Mouse (Mus musculus) urinary bladder, postnatal 25 days (tissue): ENCODE results near the gene D330020A13Rik.
"Not testable (repeated sequence)": the region's sequence is repeated elsewhere in the genome, so short reads cannot be mapped to it uniquely, and the experiment has no call there.

Experiments used
- DNase-seq: peaks from one replicate; pipeline ENCODE4 v3.0.0; 2022; ENCODE audit warnings: low spot score

The D330020A13Rik gene

GRCm38 (mm10) chr6:120294056-120294784, at the start of gene D330020A13Rik, which contains the start of gene B4galnt3:
Gene D330020A13Rik (plus strand): TSS chr6:120294364.
Gene B4galnt3 (minus strand): TSS chr6:120294559.
- DNase-seq = peak; percentile 8

DNA sequence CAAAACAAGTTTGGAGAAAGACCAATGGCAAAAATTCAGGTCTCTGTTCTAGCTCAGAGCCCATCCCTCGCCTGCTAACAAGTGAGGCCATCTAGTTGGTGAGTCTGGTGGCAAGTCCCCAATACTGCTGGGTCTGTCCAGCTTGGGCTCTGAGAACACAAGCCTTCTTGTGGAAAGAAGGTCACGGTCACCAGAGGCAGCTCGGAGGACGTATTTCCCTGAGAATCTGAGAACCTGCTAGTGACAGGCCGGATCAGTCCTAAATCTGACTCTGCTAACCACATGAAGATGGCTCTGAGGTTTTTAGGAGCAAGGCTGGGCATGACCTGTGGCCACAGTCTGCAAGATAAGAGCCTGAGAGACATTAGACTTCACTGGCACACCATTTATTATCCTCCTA, 47.5 kb upstream of the D330020A13Rik start:
- DNase-seq = no peak

DNA sequence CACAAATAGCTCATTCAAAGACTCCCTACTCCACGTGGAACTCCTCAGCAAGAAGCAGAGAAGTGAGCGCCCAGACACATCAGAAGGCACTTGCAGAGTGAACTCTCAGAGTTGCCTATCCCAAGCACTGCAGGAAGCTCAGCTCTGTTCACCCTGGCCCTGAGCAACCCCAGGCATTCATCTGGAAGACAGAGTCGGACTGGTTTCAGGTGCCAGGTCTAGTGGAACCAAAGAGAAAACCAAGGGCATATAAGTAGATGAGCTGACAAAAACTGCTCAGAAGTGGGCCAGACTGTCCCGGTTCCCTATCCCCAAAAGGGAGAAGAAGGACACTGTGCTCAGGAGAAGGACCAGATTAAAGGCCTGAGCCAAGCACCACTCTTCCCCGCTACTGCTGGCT, 44.3 kb upstream of the D330020A13Rik start:
- no peak for DNase-seq

- DNase-seq = no peak
These were observed 43.2 kb upstream of the D330020A13Rik start for GRCm38 (mm10) chr6:120251010-120251409.

GRCm38 (mm10) chr6:120252741-120253140, 41.4 kb upstream of the D330020A13Rik start:
- no peak for DNase-seq

GRCm38 (mm10) chr6:120254640-120255039, 39.5 kb upstream of the D330020A13Rik start:
- DNase-seq = no peak

GRCm38 (mm10) chr6:120255144-120255543, 39.0 kb upstream of the D330020A13Rik start:
- DNase-seq = no peak

DNA sequence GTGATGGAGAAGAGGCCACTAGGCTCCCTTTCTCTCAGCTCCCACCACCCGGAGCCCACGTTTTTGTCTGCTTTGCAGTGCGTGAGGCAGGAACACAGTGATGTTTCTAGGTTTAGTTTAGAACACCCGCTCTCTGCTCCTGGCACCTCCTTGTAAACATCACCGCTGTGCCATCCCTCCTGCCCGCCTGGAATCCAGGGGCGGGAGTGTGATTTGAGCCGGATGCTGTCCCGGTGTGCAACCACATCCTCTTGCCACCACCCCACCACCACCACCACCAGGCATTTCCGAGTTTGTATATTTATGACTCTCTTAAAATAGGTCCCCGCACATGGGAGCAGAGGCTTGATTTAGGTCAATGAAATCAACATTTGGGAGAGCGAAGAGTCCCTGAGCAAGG, 38.5 kb upstream of the D330020A13Rik start:
- DNase-seq = no peak

DNA sequence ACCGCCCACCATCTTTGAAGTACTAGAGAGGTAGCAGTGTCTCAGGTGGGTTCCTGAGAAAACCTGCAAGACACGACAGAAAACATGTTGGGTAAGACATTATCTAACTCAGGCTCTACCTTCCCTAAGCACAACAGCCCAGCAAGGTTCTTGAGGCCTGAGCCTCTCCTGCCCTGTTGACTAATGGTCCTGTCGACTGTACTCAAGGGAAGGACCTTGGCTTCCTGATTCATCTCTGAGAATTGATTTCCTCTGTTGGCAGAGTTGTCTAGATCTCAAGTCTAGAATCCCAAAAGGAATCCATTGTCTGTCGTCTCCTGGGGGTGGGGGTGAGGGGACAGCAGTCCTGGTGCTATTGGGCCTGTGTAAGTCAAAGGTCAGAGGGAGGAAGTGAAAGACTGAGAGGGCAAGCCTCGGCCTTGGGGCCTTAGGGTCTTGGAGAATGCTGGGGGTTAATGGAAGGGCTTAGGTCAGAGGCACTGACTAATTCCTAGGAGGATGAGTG, 37.7 kb upstream of the D330020A13Rik start:
- DNase-seq = no peak

- no peak for DNase-seq
These were observed 34.7 kb upstream of the D330020A13Rik start for GRCm38 (mm10) chr6:120259481-120259880.

- DNase-seq = no peak
These were observed 31.2 kb upstream of the D330020A13Rik start for GRCm38 (mm10) chr6:120262886-120263531.

DNA sequence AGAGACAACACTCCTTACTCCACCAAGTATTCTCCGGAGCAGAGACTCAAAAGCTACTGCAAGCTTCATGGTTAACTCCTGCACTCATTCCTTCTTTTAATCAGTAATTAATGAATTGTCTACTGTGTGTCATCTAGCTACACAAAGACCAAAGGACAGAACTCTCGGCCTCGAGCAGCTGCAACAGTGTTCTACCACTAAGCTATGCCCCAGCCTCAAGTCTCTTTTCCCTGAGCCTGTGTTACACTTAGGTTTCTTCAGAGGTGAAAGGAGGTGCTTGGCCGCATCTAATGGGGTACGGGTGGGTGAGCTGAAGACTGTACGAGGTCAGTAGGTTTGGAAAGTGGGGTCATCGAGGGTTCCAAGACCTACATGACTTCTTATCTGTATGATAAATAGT, 30.6 kb upstream of the D330020A13Rik start:
- DNase-seq = no peak

DNA sequence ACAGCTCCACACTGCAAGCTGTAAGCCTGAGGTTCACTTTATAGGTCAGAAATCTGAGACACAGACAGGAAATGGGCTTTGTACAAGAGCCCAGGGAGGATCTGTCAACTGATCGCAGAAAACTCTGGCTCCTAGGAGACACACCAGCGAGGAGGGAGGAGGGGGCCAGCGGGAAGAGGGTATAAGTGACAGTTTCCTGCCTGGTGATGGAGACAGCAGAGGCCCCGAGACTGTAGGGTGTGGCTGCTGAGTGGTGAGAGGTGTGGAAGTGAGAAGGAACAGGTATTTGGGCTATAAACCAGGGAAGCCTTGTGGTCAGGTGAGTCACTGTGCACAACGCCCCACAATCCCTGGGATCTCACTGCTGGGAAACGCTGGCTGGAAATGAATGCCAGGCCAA, 30.0 kb upstream of the D330020A13Rik start:
- DNase-seq = no peak

DNA sequence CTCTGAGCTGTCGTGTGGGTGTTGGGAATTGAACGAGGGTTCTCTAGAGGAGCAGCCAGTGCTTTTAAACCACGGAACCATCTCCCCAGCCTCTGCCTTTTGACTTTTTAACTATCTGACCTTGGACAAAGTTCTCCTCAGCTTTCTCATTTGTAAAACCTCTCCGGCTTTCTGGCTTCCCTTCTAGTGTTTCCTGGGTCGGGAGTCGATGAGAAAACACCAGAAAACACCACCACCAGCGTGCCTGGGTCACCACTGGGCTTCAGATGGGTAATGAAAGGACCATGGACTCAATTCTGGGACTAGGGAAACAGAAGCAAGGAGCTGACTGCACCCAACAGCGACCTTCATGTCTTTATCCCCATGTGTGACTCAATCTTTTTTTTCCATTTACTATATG, 20.0 kb upstream of the D330020A13Rik start:
- DNase-seq = no peak

- DNase-seq = no peak
These were observed 19.3 kb upstream of the D330020A13Rik start for GRCm38 (mm10) chr6:120274887-120275286.

DNA sequence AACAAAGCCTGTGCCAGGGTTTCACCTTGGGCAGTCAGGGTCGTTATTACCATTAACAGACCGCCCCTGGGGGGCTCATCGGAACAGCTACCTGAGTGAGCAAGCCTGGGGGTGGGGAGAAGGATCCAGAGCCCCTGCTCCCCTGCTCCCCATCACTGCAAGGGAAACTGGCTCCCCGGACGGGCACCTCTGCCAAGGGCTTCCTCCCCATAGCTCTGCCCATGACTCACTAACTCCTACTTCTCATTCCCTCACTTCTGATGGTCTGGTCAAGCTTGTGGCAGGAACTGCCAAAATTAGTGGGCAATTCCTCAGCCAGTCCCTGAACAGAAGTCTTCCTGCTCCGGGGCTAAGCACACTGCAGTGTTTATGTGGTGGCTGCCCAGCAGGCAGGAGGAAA, 18.9 kb upstream of the D330020A13Rik start:
- no peak for DNase-seq

GRCm38 (mm10) chr6:120276874-120277449, 17.2 kb upstream of the D330020A13Rik start:
- no peak for DNase-seq

GRCm38 (mm10) chr6:120287279-120287678, 6.9 kb upstream of the D330020A13Rik start:
- DNase-seq = no peak

DNA sequence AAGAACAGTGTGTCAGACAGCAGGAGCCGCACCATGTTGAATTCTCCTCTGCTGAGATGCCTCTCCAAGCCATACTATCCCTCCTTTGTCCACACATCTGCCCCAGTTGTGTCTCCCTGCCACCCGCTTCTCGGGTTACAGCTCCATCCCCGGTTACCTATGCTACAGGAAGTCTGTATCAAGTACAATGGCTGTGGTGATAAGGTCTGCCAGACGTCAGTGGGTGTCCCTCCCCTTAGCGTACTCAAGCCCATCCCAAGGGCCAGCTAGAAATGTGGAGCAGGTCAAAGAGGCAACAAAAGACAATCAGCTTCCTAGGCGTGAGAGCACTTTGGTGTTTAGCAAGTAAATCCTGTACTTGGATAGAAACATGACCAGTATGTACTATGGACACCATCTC, 5.6 kb upstream of the D330020A13Rik start:
- DNase-seq = no peak

DNA sequence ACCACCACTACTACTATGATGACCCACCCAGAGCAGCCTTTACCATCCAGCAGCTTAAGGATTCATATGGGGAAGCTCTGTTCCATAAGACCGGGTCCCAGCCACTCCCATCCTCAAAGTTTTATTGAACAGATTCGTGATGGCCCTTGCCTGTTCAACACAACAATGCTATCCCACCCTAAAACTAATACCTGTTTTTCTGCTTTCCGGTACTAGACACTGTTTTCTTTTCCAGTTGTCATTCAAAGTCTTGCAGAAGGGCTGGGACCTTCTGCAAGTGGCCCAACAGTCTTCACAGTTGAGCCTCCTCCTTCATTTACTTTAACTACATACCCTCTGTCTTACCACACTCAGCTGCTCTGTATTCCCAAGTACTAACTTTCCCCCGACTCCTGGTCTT, 4.7 kb upstream of the D330020A13Rik start:
- DNase-seq = no peak

DNA sequence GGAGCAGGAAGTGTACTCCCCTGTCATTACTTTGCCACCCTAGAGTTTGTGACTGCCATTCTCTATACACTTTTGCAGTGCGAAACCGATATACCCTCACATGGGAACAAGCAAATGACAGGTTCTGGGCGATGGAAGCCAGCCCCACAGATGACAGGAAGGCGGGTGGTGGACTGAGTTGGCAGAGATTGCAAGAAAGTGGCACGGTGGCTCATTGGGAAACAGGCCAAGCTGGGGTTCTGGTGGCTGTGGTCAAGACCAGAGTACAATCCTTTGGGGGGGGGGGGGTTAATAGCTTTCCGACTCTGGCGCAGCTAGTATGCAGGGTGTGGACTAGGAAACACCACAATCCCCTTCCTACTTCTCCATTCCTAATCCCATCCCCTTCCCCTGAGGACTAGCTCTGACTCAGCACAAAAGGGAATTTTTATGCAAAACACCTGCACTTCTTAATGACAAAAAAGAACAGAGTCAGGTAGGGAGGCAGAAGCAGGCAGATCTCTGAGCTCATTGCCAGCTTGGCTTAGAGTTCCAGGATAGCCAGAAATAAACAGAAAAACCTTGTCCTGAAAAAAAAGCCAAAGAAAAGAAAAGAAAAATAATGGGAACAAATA, 2.7 kb upstream of the D330020A13Rik start:
- no peak for DNase-seq

DNA sequence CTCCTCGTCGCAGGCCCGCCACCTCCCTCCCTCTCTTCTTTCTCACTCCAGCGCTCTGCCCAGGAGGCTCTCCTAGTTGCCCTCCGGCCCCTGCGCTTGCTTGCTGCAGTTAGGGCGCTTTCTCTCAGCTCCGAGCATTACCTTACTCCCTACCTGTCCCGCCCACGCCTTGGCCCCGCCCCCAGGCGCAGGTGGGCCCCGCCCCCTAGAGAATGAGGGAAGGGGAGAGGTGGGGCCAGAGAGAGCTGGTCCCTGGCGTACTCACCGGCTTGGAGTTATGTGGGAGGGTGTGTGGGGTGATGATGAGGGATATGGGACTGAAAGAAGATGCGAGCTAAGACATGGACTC, 595 bp downstream of the D330020A13Rik start:
- DNase-seq = peak; percentile 54

- DNase-seq = not testable (repeated sequence)
These were observed 2.4 kb downstream of the D330020A13Rik start for GRCm38 (mm10) chr6:120296589-120296988.
